Mouse (Mus musculus) heart, adult 9 months (tissue): ENCODE data around the gene Hnf1b.

ENCODE experiments used
- DNase-seq, 2 experiments: peaks; one replicate each; pipeline ENCODE4 v3.0.0; 2022; ENCODE audit warnings: low spot score in 2 of 2

Gene Hnf1b

GRCm38 (mm10) chr11:83896430-83897410 is 46.9 kb downstream of the Hnf1b start:
- no peak for DNase-seq

- DNase-seq: no peak
These were observed 47.7 kb downstream of the Hnf1b start for GRCm38 (mm10) chr11:83897569-83897968.

GRCm38 (mm10) chr11:83902812-83903211 is 52.9 kb downstream of the Hnf1b start:
- no peak for DNase-seq

GRCm38 (mm10) chr11:83905756-83906155 is 55.9 kb downstream of the Hnf1b start:
- no peak for DNase-seq

- no peak for DNase-seq
These were observed 58.5 kb downstream of the Hnf1b start for GRCm38 (mm10) chr11:83908376-83908775.

GRCm38 (mm10) chr11:83913824-83914311 is 64.0 kb downstream of the Hnf1b start:
- no peak for DNase-seq

- DNase-seq: no peak
These were observed 64.6 kb downstream of the Hnf1b start for GRCm38 (mm10) chr11:83914501-83914900.

- no peak for DNase-seq
These were observed 72.7 kb downstream of the Hnf1b start for GRCm38 (mm10) chr11:83922600-83922999.

GRCm38 (mm10) chr11:83927097-83927496 is 77.2 kb downstream of the Hnf1b start:
- DNase-seq: no peak

GRCm38 (mm10) chr11:83932506-83933106 is 82.7 kb downstream of the Hnf1b start:
- DNase-seq: no peak

- no peak for DNase-seq
These were observed 83.5 kb downstream of the Hnf1b start for GRCm38 (mm10) chr11:83933376-83933775.

GRCm38 (mm10) chr11:83935986-83936665 is 86.3 kb downstream of the Hnf1b start:
- DNase-seq: peak; percentile 12 to 57

- DNase-seq: no peak
These were observed 88.7 kb downstream of the Hnf1b start for GRCm38 (mm10) chr11:83938556-83938955.

- peak; percentile 80 to 88 for DNase-seq
These were observed 92.3 kb downstream of the Hnf1b start, which contains the start of gene Ddx52 for GRCm38 (mm10) chr11:83941950-83942840. Ddx52 (plus strand) TSS chr11:83942062.
